Mouse (Mus musculus) cerebellum, adult 2 months (tissue): ENCODE data around the gene Ifitm6.

Experiments
- CTCF ChIP-seq: fragments of 200-500 bp; IDR thresholded peaks from 2 replicates; pipeline ENCODE4 v1.5.1; 2011; ENCODE audit warnings: low read depth, mild to moderate bottlenecking, control low read depth, low read length, moderate library complexity, borderline replicate concordance; ENCODE audit not compliant: insufficient read depth
- POLR2A ChIP-seq: fragments of 200-500 bp; IDR thresholded peaks from 2 replicates; pipeline ENCODE4 v1.6.1; 2011; ENCODE audit warnings: low read length, control low read depth, borderline replicate concordance; ENCODE audit not compliant: insufficient read depth

GRCm38 (mm10) chr7:141003248-141004010 lies 14.3 kb downstream of the Ifitm6 start:
- TF ChIP-seq POLR2A (no peak), CTCF (no peak)
